Mouse (Mus musculus) CH12.LX (cell line): ENCODE measurements around the gene Vasp. TPM values are rescaled to one million over a fixed set of nuclear protein-coding genes. Genes with fewer than 3 reads are reported as not detected.

Experiments
- DNase-seq: peaks from one replicate; pipeline ENCODE4 v3.0.0-alpha.2; 2013; ENCODE audit errors: extremely low read depth
- H3K27ac ChIP-seq: 2 replicates; pipeline ENCODE4 v1.5.1; 2012; ENCODE audit warnings: low read depth, mild to moderate bottlenecking, control low read depth, moderate library complexity; ENCODE audit not compliant: insufficient read depth
- H3K27me3 ChIP-seq: replicated peaks from 2 replicates; pipeline ENCODE3; 2012; ENCODE audit warnings: inconsistent platforms
- H3K36me3 ChIP-seq, 2 experiments: replicated peaks in 1 of 2; 2 replicates each; pipeline versions ENCODE3 to v1.6.1; 2012; ENCODE audit warnings: inconsistent platforms in 1 of 2, low read length in 1 of 2, mild to moderate bottlenecking in 1 of 2, mixed read lengths in 1 of 2, moderate library complexity in 1 of 2; ENCODE audit not compliant: control insufficient read depth in 1 of 2, insufficient read depth in 1 of 2
- H3K4me1 ChIP-seq, 2 experiments: 2 replicates each; pipeline ENCODE4 v1.6.1; 2012; ENCODE audit warnings: inconsistent platforms in 1 of 2, moderate library complexity in 1 of 2; ENCODE audit not compliant: insufficient read depth in 2 of 2, control insufficient read depth in 1 of 2
- H3K4me2 ChIP-seq: 2 replicates; pipeline ENCODE4 v1.6.1; 2012; ENCODE audit warnings: low read depth, mild to moderate bottlenecking, control low read depth; ENCODE audit not compliant: poor library complexity, insufficient read depth, severe bottlenecking
- H3K4me3 ChIP-seq, 3 experiments: fragments of 150-350 bp in 1 of 3; sonication (generic) in 1 of 3; replicated peaks in 1 of 3; 2 replicates each; pipeline versions ENCODE3 to v1.5.1; 2011 to 2012; ENCODE audit warnings: low read depth in 2 of 3, low read length in 2 of 3, mild to moderate bottlenecking in 2 of 3, moderate library complexity in 2 of 3, control low read depth in 1 of 3, improper control_type of control experiment in 1 of 3, inconsistent platforms in 1 of 3, mixed read lengths in 1 of 3; ENCODE audit not compliant: poor library complexity in 1 of 3
- H3K79me2 ChIP-seq: replicated peaks from 2 replicates; pipeline ENCODE4 v1.6.1; 2012; ENCODE audit warnings: mild to moderate bottlenecking, moderate library complexity; ENCODE audit not compliant: control insufficient read depth, poor library complexity, insufficient read depth, severe bottlenecking; ENCODE audit errors: extremely low read depth
- H3K9ac ChIP-seq: 2 replicates; pipeline ENCODE4 v1.6.1; 2012; ENCODE audit warnings: low read depth, mild to moderate bottlenecking, control low read depth, moderate library complexity; ENCODE audit not compliant: insufficient read depth
- H3K9me3 ChIP-seq: replicated peaks from 2 replicates; pipeline ENCODE3; 2012; ENCODE audit warnings: low read length, inconsistent platforms, mixed read lengths
- BHLHE40 ChIP-seq: IDR thresholded peaks from 2 replicates; pipeline ENCODE4 v1.6.1; 2011; ENCODE audit warnings: mild to moderate bottlenecking, low read depth, low read length, improper control_type of control experiment
- CHD2 ChIP-seq: IDR thresholded peaks from 2 replicates; pipeline ENCODE4 v1.6.1; 2011; ENCODE audit warnings: low read length, improper control_type of control experiment
- CTCF ChIP-seq, 2 experiments: IDR thresholded peaks in 1 of 2; conservative IDR thresholded peaks in 1 of 2; 2 replicates each; pipeline ENCODE4 v1.5.1; 2011 to 2012; ENCODE audit warnings: low read depth in 2 of 2, low read length in 2 of 2, improper control_type of control experiment in 1 of 2, inconsistent platforms in 1 of 2, mild to moderate bottlenecking in 1 of 2, moderate library complexity in 1 of 2
- EP300 ChIP-seq: IDR thresholded peaks from 2 replicates; pipeline ENCODE4 v1.6.1; 2011; ENCODE audit warnings: low read length, improper control_type of control experiment
- HCFC1 ChIP-seq: IDR thresholded peaks from 2 replicates; pipeline ENCODE4 v1.6.1; 2012; ENCODE audit warnings: low read depth, mild to moderate bottlenecking, inconsistent platforms, low read length, improper control_type of control experiment
- IRF4 ChIP-seq: IDR thresholded peaks from 2 replicates; pipeline ENCODE4 v1.6.1; 2014; ENCODE audit warnings: low read depth, mild to moderate bottlenecking, inconsistent platforms, low read length, improper control_type of control experiment
- JUN ChIP-seq: IDR thresholded peaks from 2 replicates; pipeline ENCODE4 v1.6.1; 2011; ENCODE audit warnings: low read depth, mild to moderate bottlenecking, low read length, improper control_type of control experiment, moderate library complexity; ENCODE audit not compliant: insufficient read depth
- KAT2A ChIP-seq: IDR thresholded peaks from 2 replicates; pipeline ENCODE4 v1.6.1; 2012; ENCODE audit warnings: low read length, improper control_type of control experiment, inconsistent platforms; ENCODE audit not compliant: insufficient replicate concordance
- MAFK ChIP-seq: IDR thresholded peaks from 2 replicates; pipeline ENCODE4 v1.6.1; 2011; ENCODE audit warnings: low read length, improper control_type of control experiment; ENCODE audit not compliant: insufficient replicate concordance
- MYC ChIP-seq: IDR thresholded peaks from 2 replicates; pipeline ENCODE4 v1.6.1; 2011; ENCODE audit warnings: low read depth, mild to moderate bottlenecking, improper control_type of control experiment, low read length
- NELFE ChIP-seq: IDR thresholded peaks from 2 replicates; pipeline ENCODE4 v1.6.1; 2011; ENCODE audit warnings: low read depth, low read length, improper control_type of control experiment
- NRF1 ChIP-seq: IDR thresholded peaks from 2 replicates; pipeline ENCODE4 v1.6.1; 2014; ENCODE audit warnings: low read depth, mild to moderate bottlenecking, inconsistent platforms, low read length, improper control_type of control experiment, moderate library complexity
- PAX5 ChIP-seq: IDR thresholded peaks from 2 replicates; pipeline ENCODE4 v1.6.1; 2012; ENCODE audit warnings: low read length, inconsistent platforms, mixed read lengths
- POLR2AphosphoS2 ChIP-seq: IDR thresholded peaks from 2 replicates; pipeline ENCODE4 v1.6.1; 2011; ENCODE audit warnings: low read depth, low read length, improper control_type of control experiment
- RAD21 ChIP-seq: IDR thresholded peaks from 2 replicates; pipeline ENCODE4 v1.6.1; 2011; ENCODE audit warnings: low read depth, mild to moderate bottlenecking, low read length, improper control_type of control experiment, moderate library complexity
- RCOR1 ChIP-seq: conservative IDR thresholded peaks from 2 replicates; pipeline ENCODE4 v1.6.1; 2012; ENCODE audit warnings: low read depth, mild to moderate bottlenecking, inconsistent platforms, low read length, improper control_type of control experiment
- SMC3 ChIP-seq: IDR thresholded peaks from 2 replicates; pipeline ENCODE4 v1.6.1; 2011; ENCODE audit warnings: low read depth, low read length, improper control_type of control experiment
- TBP ChIP-seq: conservative IDR thresholded peaks from 2 replicates; pipeline ENCODE4 v1.6.1; 2011; ENCODE audit warnings: low read depth, low read length, improper control_type of control experiment
- USF1 ChIP-seq: IDR thresholded peaks from 2 replicates; pipeline ENCODE4 v1.6.1; 2014; ENCODE audit warnings: low read depth, mild to moderate bottlenecking, inconsistent platforms, low read length, improper control_type of control experiment
- ZMIZ1 ChIP-seq: IDR thresholded peaks from 2 replicates; pipeline ENCODE4 v1.6.1; 2012; ENCODE audit warnings: low read depth, mild to moderate bottlenecking, inconsistent platforms, low read length, improper control_type of control experiment
- dilution Hi-C: fragments of 300-500 bp; cut with MboI; formaldehyde crosslinking; loops from 2 replicates; pipeline ENCODE4 v1.14.3; 2020; ENCODE audit warnings: low sequenced_read_pairs; ENCODE audit not compliant: extremely low pct_unique_long_range_greater_than_20kb, extremely low pct_ligation_motif_present
- in situ Hi-C: fragments of 300-500 bp; cut with MboI; formaldehyde crosslinking; loops from 3 replicates; pipeline ENCODE4 v1.14.3; 2019; ENCODE audit warnings: low sequenced_read_pairs, low pct_ligation_motif_present, low pct_unique_long_range_greater_than_20kb, mixed read lengths
- polyA plus RNA-seq: library from polyadenylated mRNA; unstranded; fragments of >175 nt; gene quantifications from 2 replicates; pipeline ENCODE4 v1.2.1, GENCODE M21; 2012; ENCODE audit warnings: low read depth; ENCODE audit not compliant: insufficient read length
- total RNA-seq, 2 experiments: library from RNA; depleted of rRNA; stranded (reverse); fragments of 300-350 nt in 1 of 2; fragments of >200 nt in 1 of 2; gene quantifications; 2 replicates each; pipeline ENCODE4 v1.2.3; 2012 to 2014

Gene Vasp
- total and polyA plus RNA-seq, 3 experiments, result 114 to 191 (median 125) TPM

- no peaks in the 10 kb centered on the region for H3K36me3 ChIP-seq
- TF ChIP-seq MAFK (no peak), EP300 (no peak), CTCF (conservative IDR thresholded peaks at IDR 0.05 in 1 of 2, IDR thresholded peaks at IDR 0.05 in 1 of 2; ENCODE audit: low read depth in 2 of 2, low read length in 2 of 2) (no peak), CHD2 (peak; percentile 32; the same call in 1 of the 2 replicates), NRF1 (no peak), IRF4 (no peak), NELFE (no peak), POLR2AphosphoS2 (no peak), BHLHE40 (peak; percentile 30), PAX5 (no peak), ZMIZ1 (no peak), JUN (no peak), RCOR1 (no peak), USF1 (no peak)
- TF ChIP-seq, all 38 proteins: peak for 2
- H3K4me3 ChIP-seq, result no peak overlapping the region
- peaks cover 17% of the 10 kb centered on the region for H3K27me3 ChIP-seq
- H3K27ac ChIP-seq, result no peak overlapping the region
- no peak for DNase-seq
- no peak overlapping the region for H3K4me2 ChIP-seq
- H3K9me3 ChIP-seq, result no peaks in the 10 kb centered on the region
- peaks cover 2 to 11% of the 10 kb centered on the region in 2 experiments; a peak in 2 of 4 replicates for H3K4me1 ChIP-seq
- H3K9ac ChIP-seq, result no peak overlapping the region
- in situ Hi-C loops (no loop called here), dilution Hi-C loops (no loop called here)
- no peaks in the 10 kb centered on the region for H3K79me2 ChIP-seq
Measured at GRCm38 (mm10) chr7:19290969-19291596, 19.5 kb upstream of the Vasp start.

GRCm38 (mm10) chr7:19284763-19285162 lies 13.1 kb upstream of the Vasp start:
- peaks cover 0 to 8% of the 10 kb centered on the region in 2 experiments; a peak in 2 of 4 replicates for H3K4me1 ChIP-seq
- H3K4me2 ChIP-seq, result no peak overlapping the region
- dilution Hi-C loops, result no loop called here
- H3K27me3 ChIP-seq, result peaks cover 40% of the 10 kb centered on the region
- no peak overlapping the region for H3K9ac ChIP-seq
- no peak overlapping the region for H3K27ac ChIP-seq
- TF ChIP-seq PAX5, result no peak
- TF ChIP-seq TBP, result no peak
- TF ChIP-seq HCFC1, result no peak
- TF ChIP-seq EP300, result no peak
- TF ChIP-seq RAD21, result peak; percentile 55
- TF ChIP-seq MYC, result 0 out of 2 replicates have a peak, but pooled peaks have one; percentile 19
- TF ChIP-seq SMC3, result peak; percentile 70
- no peak for TF ChIP-seq KAT2A
- peak; percentile 73 to 88 for TF ChIP-seq CTCF (conservative IDR thresholded peaks at IDR 0.05 in 1 of 2, IDR thresholded peaks at IDR 0.05 in 1 of 2; ENCODE audit: low read depth in 2 of 2, low read length in 2 of 2)
- TF ChIP-seq JUN, result no peak
- TF ChIP-seq, all 38 proteins: peak for 4
- in situ Hi-C loops, result loop anchor here (5.0 kb wide), 1 partner anchor 102 kb away; no protein-coding TSS in a partner anchor
- Histone ChIP-seq H3K9me3 (no peaks in the 10 kb centered on the region), H3K79me2 (no peaks in the 10 kb centered on the region), H3K36me3 (no peaks in the 10 kb centered on the region), H3K4me3 (no peak overlapping the region)
- peak; percentile 58 for DNase-seq
